Mouse (Mus musculus) embryonic facial prominence, embryonic 13.5 days (tissue): ENCODE results near the gene Cd59a. TPM values are rescaled to one million over a fixed set of nuclear protein-coding genes. Genes with fewer than 3 reads are reported as not detected.
"Not testable (repeated sequence)": the region's sequence is repeated elsewhere in the genome, so short reads cannot be mapped to it uniquely, and the experiment has no call there.

Experiments used
- ATAC-seq: fragments of 200-750 bp; cut with Nextera tagmentation; 2 replicates; pipeline ENCODE4 v1.8.0; 2017; ENCODE audit warnings: low read depth; ENCODE audit not compliant: insufficient number of reproducible peaks, insufficient read depth, low FRiP score, low TSS enrichment
- H3K27ac ChIP-seq: fragments of 300-500 bp; sonication (generic); 2 replicates; pipeline ENCODE4 v1.5.1; 2015; ENCODE audit warnings: moderate library complexity, mild to moderate bottlenecking, inconsistent platforms
- H3K27me3 ChIP-seq: fragments of 300-500 bp; sonication (generic); 2 replicates; pipeline ENCODE4 v1.6.1; 2015; ENCODE audit warnings: mild to moderate bottlenecking, inconsistent platforms
- H3K36me3 ChIP-seq: fragments of 300-500 bp; sonication (generic); 2 replicates; pipeline ENCODE4 v1.6.1; 2015; ENCODE audit warnings: mild to moderate bottlenecking, inconsistent platforms
- H3K4me1 ChIP-seq: fragments of 300-500 bp; sonication (generic); 2 replicates; pipeline ENCODE4 v1.6.1; 2015; ENCODE audit warnings: inconsistent platforms
- H3K4me2 ChIP-seq: fragments of 300-500 bp; sonication (generic); 2 replicates; pipeline ENCODE4 v1.6.1; 2015; ENCODE audit warnings: moderate library complexity, mild to moderate bottlenecking, inconsistent platforms
- H3K4me3 ChIP-seq: fragments of 300-500 bp; sonication (generic); 2 replicates; pipeline ENCODE4 v1.5.1; 2015; ENCODE audit warnings: mild to moderate bottlenecking, inconsistent platforms
- H3K9ac ChIP-seq: fragments of 300-500 bp; sonication (generic); 2 replicates; pipeline ENCODE4 v1.6.1; 2015; ENCODE audit warnings: mild to moderate bottlenecking, inconsistent platforms
- H3K9me3 ChIP-seq: fragments of 300-500 bp; sonication (generic); 2 replicates; pipeline ENCODE4 v1.6.1; 2016; ENCODE audit warnings: inconsistent platforms
- WGBS: fragments of 180-500 bp; shearing (Covaris S2); methylation state at CpG from one replicate; pipeline ENCODE4 v1.1.7; 2015; ENCODE audit warnings: mixed read lengths; 5-methylcytosine and 5-hydroxymethylcytosine counted together
- polyA plus RNA-seq: library from polyadenylated mRNA; unstranded; fragments of >200 nt; fragmentation: Nextera tagmentation; extraction: Ambion mirVana; gene quantifications from 2 replicates; pipeline ENCODE4 v1.2.1, GENCODE M21; 2015

Gene Cd59a
- polyA plus RNA-seq, 1 experiment from 2014 or later, result 24.1 TPM

DNA sequence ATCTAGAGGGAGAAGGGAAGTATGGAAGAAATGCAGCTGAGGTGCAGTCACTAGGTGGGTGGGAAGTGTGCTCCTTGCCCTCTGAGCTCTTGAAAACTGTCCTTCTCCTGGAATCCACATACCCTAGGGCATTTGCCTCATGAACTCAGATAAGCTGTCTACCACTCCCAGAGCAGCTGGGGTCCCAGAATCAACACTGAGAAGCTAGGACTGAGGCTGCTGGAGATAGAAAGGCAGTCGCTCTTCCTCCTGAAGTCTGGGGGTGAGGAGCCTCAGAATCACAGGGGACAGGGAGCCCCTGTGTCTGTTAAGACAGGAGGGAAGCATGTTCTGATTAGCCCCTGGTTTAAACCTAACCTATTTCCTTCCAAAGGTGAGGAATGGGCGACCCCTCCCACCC lies 13.9 kb downstream of the Cd59a start:
- 70% methylated on average over 2 of the region's 2 CpGs for WGBS
- Histone ChIP-seq H3K9me3 (no peaks in the 10 kb centered on the region), H3K27me3 (no peaks in the 10 kb centered on the region), H3K4me1 (no peaks in the 10 kb centered on the region), H3K9ac (no peak overlapping the region), H3K36me3 (no peaks in the 10 kb centered on the region), H3K4me3 (no peak overlapping the region), H3K4me2 (no peak overlapping the region), H3K27ac (no peak overlapping the region)
- no peak for ATAC-seq

DNA sequence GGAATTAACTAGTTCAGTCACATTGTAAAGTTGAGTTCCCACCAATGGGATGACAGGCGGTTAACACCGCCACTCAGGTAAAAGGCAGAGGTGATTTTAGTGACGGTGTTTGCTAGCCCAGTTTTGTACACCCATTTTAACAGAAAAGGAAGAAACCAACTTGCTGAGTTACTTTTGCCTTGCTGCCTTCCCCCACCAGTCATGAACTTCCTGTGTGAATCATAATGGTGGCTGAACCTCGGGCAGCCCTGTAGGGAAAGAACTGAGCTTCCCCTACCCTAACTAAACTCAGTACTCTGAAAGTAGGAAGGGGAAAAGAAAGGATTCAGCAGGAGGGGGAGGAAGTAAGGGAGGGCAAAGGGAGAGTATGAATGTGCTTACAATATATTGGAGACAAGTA lies 14.4 kb downstream of the Cd59a start:
- Histone ChIP-seq H3K4me3 (no peak overlapping the region), H3K4me2 (no peak overlapping the region), H3K36me3 (no peaks in the 10 kb centered on the region), H3K27ac (no peak overlapping the region), H3K4me1 (no peaks in the 10 kb centered on the region), H3K9ac (no peak overlapping the region), H3K27me3 (no peaks in the 10 kb centered on the region), H3K9me3 (no peaks in the 10 kb centered on the region)
- ATAC-seq, result no peak
- whole genome bisulfite sequencing, result 76% methylated on average over 4 of the region's 4 CpGs

DNA sequence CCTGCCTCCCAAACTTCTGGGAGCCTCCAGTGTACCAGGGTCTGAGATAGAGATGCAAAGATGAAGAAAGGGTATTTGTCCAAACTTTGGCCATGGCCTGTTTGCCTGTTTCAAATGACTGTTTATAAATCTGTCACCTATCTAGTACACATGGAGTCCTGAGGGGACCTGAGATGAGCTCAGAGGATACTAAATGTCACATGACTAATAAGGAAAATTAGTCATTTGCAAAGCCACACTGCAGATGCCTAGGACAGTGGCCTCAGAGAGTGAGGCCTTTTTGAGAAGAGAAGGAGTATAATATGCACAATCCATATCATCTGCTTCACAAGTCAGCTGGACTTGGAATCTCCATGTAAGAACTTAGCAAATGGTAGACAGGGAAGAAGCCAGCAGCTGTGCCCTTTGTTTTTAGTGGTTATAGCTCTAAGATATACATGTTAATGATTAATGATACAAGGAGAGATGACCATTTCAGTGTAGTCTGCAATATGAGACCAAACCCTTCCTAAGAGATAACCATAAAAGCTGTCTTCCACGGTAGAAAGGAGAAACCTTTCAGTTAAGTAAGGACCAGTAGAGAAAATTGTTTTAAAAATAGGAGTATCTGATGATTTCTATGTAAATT lies 15.7 kb downstream of the Cd59a start:
- not testable (repeated sequence) for H3K27ac ChIP-seq, H3K36me3 ChIP-seq, H3K4me1 ChIP-seq, H3K9me3 ChIP-seq, H3K4me3 ChIP-seq, H3K4me2 ChIP-seq, ATAC-seq, H3K27me3 ChIP-seq, H3K9ac ChIP-seq
- WGBS, result no CpG with 5 or more reads among the region's 1 CpGs

DNA sequence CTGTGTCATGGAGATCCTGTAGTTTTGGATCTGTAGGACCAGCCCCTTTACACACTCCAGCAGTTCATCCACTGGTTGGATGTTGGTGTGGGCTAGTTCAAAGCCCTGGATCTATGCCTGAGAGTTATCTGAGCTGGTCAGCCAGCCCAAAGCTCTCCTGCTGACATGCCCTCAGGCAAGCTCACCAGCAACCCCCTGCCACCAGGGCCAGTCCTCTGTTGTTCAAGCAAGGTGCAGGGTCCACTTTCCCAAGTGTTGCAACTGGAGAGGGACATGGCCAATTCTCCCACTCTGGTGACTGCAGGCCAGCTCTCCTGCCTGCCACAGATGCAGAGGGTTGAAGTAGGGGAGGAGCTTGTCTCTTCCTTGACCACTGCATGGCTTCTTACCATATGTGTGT lies 18.0 kb downstream of the Cd59a start:
- not testable (repeated sequence) for H3K4me3 ChIP-seq, H3K9me3 ChIP-seq, H3K9ac ChIP-seq, H3K27ac ChIP-seq, H3K27me3 ChIP-seq, H3K4me1 ChIP-seq, H3K4me2 ChIP-seq, H3K36me3 ChIP-seq, ATAC-seq

DNA sequence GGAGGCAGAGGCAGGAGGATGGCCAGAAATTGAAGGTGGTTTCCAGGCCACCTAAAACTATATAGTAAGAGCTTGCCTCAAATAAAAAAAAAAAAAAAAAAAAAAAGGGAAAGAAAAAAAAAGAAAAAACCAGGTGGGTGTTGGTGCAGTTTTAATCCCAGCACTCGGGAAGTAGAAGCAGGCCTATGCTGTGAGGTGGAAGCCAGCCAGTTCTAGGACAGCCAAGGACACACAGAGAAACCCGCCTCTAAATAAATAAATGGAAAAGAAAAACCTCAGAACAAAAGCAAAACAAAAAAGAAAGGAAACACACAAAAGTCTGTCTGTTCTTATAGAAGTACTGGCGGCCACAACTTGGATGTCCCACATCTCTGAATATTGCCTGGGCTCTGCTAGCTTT lies 19.3 kb downstream of the Cd59a start:
- WGBS, result 89% methylated on average over 3 of the region's 3 CpGs
- no peak overlapping the region for H3K9ac ChIP-seq
- H3K4me1 ChIP-seq, result no peaks in the 10 kb centered on the region
- H3K4me2 ChIP-seq, result no peak overlapping the region
- H3K27me3 ChIP-seq, result no peaks in the 10 kb centered on the region
- ATAC-seq, result no peak
- no peak overlapping the region for H3K4me3 ChIP-seq
- H3K27ac ChIP-seq, result no peak overlapping the region
- H3K36me3 ChIP-seq, result no peaks in the 10 kb centered on the region
- no peaks in the 10 kb centered on the region for H3K9me3 ChIP-seq

GRCm38 (mm10) chr2:104117173-104117572 lies 21.6 kb downstream of the Cd59a start:
- H3K36me3 ChIP-seq, H3K9me3 ChIP-seq, H3K4me3 ChIP-seq, H3K9ac ChIP-seq, H3K27ac ChIP-seq, H3K4me2 ChIP-seq, ATAC-seq, H3K4me1 ChIP-seq, H3K27me3 ChIP-seq: not testable (repeated sequence)

DNA sequence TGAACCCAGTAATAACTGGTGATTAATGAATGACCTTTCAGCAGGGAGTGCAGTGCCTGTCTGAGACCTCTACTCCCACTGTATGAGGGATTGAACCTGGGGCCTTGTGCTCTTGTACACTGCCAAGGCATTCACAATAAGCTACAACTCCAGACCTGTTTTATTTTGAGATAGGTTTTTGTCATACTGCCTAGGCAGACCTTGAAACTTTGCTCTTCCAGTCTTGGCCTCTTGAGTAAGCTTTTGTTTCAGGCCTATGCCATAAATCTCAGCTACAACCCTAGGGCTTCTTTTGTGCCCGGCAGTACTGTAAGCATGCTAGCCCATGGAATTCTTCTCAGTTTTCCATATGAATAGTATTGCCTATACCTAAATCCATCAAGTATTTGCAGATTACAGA lies 23.5 kb downstream of the Cd59a start:
- Histone ChIP-seq H3K4me2 (no peak overlapping the region), H3K9ac (no peak overlapping the region), H3K27me3 (peaks cover 5% of the 10 kb centered on the region), H3K4me1 (peaks cover 10% of the 10 kb centered on the region), H3K4me3 (no peak overlapping the region), H3K27ac (no peak overlapping the region), H3K36me3 (no peaks in the 10 kb centered on the region), H3K9me3 (no peaks in the 10 kb centered on the region)
- WGBS, result 86% methylated on average over 1 of the region's 1 CpGs
- no peak for ATAC-seq

GRCm38 (mm10) chr2:104120312-104120711 lies 24.7 kb downstream of the Cd59a start:
- peaks cover 15% of the 10 kb centered on the region for H3K27me3 ChIP-seq
- no peak overlapping the region for H3K4me2 ChIP-seq
- H3K36me3 ChIP-seq, result no peaks in the 10 kb centered on the region
- H3K27ac ChIP-seq, result no peak overlapping the region
- H3K9me3 ChIP-seq, result no peaks in the 10 kb centered on the region
- ATAC-seq, result no peak
- H3K4me3 ChIP-seq, result no peak overlapping the region
- no peak overlapping the region for H3K9ac ChIP-seq
- peaks cover 10% of the 10 kb centered on the region for H3K4me1 ChIP-seq
- 54% methylated on average over 6 of the region's 6 CpGs for WGBS

- Histone ChIP-seq H3K4me1 (peaks cover 10% of the 10 kb centered on the region), H3K4me2 (peak overlapping the region; percentile 96), H3K4me3 (peak overlapping the region; percentile 71), H3K36me3 (no peaks in the 10 kb centered on the region), H3K27me3 (peaks cover 18% of the 10 kb centered on the region), H3K9ac (peak overlapping the region; percentile 81; the same call in 1 of the 2 replicates), H3K27ac (peak overlapping the region; percentile 62; the same call in 1 of the 2 replicates), H3K9me3 (no peaks in the 10 kb centered on the region)
- ATAC-seq, result no peak
- WGBS, result 72% methylated on average over 8 of the region's 8 CpGs
Measured at GRCm38 (mm10) chr2:104121681-104122504, 26.3 kb downstream of the Cd59a start.

- Histone ChIP-seq H3K27ac (peak within 1 kb of the TSS; percentile 62; the same call in 1 of the 2 replicates), H3K27me3 (peaks cover 18% of the 10 kb centered on the region), H3K4me2 (peak within 1 kb of the TSS; percentile 96), H3K9me3 (no peaks in the 10 kb centered on the region), H3K4me3 (peak within 1 kb of the TSS; percentile 71), H3K4me1 (peaks cover 10% of the 10 kb centered on the region), H3K36me3 (no peaks in the 10 kb centered on the region), H3K9ac (peak within 1 kb of the TSS; percentile 81)
- under 1% methylated on average over 69 of the region's 74 CpGs for WGBS
- ATAC-seq, result peak; percentile 92
Measured at GRCm38 (mm10) chr2:104122505-104123378, 27.1 kb downstream of the Cd59a start, which contains the start of gene A930018P22Rik. TSS of gene A930018P22Rik (plus strand) at chr2:104122769.

DNA sequence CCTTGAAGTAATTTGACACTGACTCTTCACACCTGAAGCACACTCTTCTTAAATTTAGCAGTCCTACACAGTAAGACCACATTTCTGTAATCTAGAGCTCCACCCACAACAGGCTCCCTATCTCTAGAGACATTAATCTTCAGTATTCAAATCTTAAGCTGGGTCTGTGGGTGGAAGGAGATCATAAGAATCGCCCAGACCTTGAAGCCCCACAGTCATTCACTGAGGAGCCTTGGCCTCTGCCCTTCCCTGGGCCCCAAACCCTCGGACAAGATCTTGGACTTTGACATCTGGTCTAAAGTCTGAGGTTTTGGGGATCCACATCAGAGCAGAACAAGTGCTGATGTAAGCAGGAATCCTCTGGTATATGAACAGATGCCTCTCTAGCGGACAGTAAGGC lies 27.9 kb downstream of the Cd59a start:
- H3K9me3 ChIP-seq, result no peaks in the 10 kb centered on the region
- H3K9ac ChIP-seq, result peak overlapping the region; percentile 81
- no peaks in the 10 kb centered on the region for H3K36me3 ChIP-seq
- H3K27me3 ChIP-seq, result peaks cover 18% of the 10 kb centered on the region
- no peak for ATAC-seq
- 30% methylated on average over 3 of the region's 3 CpGs for WGBS
- peak overlapping the region; percentile 96 for H3K4me2 ChIP-seq
- peak overlapping the region; percentile 71 for H3K4me3 ChIP-seq
- H3K4me1 ChIP-seq, result peaks cover 10% of the 10 kb centered on the region
- H3K27ac ChIP-seq, result no peak overlapping the region
